Mouse (Mus musculus) C2C12 (cell line): Measurements from ENCODE around the gene Tlcd1. TPM values are rescaled to one million over a fixed set of nuclear protein-coding genes. Genes with fewer than 3 reads are reported as not detected.

Experiments
- H3K27me3 ChIP-seq: one replicate; pipeline ENCODE4 v1.6.1; 2011; ENCODE audit not compliant: control insufficient read depth, insufficient read depth, insufficient read length
- H3K36me3 ChIP-seq: one replicate; pipeline ENCODE4 v1.6.1; 2011; ENCODE audit not compliant: control insufficient read depth, insufficient read depth
- H3K4me3 ChIP-seq: one replicate; pipeline ENCODE4 v1.5.1; 2011; ENCODE audit warnings: mild to moderate bottlenecking, control low read depth; ENCODE audit not compliant: poor library complexity, insufficient read depth, severe bottlenecking
- H3K79me2 ChIP-seq: one replicate; pipeline ENCODE4 v1.6.1; 2011; ENCODE audit not compliant: control insufficient read depth, insufficient read depth
- H3K79me3 ChIP-seq: one replicate; pipeline ENCODE4 v1.6.1; 2011; ENCODE audit warnings: low read depth, control low read depth
- H3ac ChIP-seq: one replicate; pipeline ENCODE3; 2011; ENCODE audit warnings: low read depth; ENCODE audit not compliant: control insufficient read depth, insufficient read length
- CEBPB ChIP-seq: IDR thresholded peaks from one replicate; pipeline ENCODE4 v1.6.1; 2011; ENCODE audit warnings: low read depth, mild to moderate bottlenecking, control low read depth, moderate library complexity
- CTCF ChIP-seq: IDR thresholded peaks from one replicate; pipeline ENCODE4 v1.5.1; 2011; ENCODE audit not compliant: control insufficient read depth, insufficient read depth, insufficient read length
- FOSL1 ChIP-seq: IDR thresholded peaks from one replicate; pipeline ENCODE4 v1.8.0; 2011; ENCODE audit warnings: mild to moderate bottlenecking, low read length; ENCODE audit not compliant: poor library complexity, insufficient read depth, severe bottlenecking
- MAX ChIP-seq: IDR thresholded peaks from one replicate; pipeline ENCODE4 v1.6.1; 2011; ENCODE audit warnings: mild to moderate bottlenecking, control low read depth
- MYOD1 ChIP-seq: IDR thresholded peaks from one replicate; pipeline ENCODE4 v1.6.1; 2011; ENCODE audit warnings: low read depth; ENCODE audit not compliant: control insufficient read depth, insufficient read length
- MYOG ChIP-seq: IDR thresholded peaks from one replicate; pipeline ENCODE4 v1.6.1; 2011; ENCODE audit not compliant: control insufficient read depth, insufficient read length; ENCODE audit errors: extremely low read depth
- USF1 ChIP-seq: IDR thresholded peaks from one replicate; pipeline ENCODE4 v1.6.1; 2011; ENCODE audit warnings: low read depth, mild to moderate bottlenecking, control low read depth, moderate library complexity
- polyA plus RNA-seq: library from polyadenylated mRNA; unstranded; fragments of >200 nt; fragmentation: generic; extraction: Trizol; gene quantifications from one replicate; pipeline ENCODE4 v1.2.1, GENCODE M21; 2012; ENCODE audit warnings: missing spikeins

The Tlcd1 gene
- polyA plus RNA-seq, 1 experiment: 15.9 TPM

DNA sequence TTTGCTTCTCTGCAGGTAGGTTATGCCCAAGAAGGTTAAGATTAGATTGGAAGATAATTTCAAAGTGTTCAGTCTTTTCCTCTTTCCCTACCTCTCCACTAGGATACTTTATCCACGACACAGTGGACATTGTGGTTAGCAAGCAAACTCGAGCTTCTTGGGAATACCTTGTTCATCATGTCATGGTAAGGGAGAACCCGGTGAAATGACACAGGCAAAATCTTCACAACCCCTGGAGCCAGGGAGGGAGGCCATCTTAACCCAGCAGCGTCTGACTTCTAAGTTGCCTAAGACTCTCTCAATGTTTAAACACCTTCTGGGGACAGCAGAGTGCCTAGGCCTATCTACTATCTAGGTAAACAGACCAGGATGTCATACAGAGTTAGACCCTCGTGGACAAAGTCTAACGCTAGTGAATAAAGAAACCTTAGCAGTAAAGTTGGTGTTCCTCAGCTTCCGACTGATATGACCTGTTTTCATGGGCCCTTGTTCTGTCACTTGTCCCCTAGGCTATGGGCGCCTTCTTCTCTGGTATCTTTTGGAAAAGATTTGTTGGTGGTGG is 3.0 kb downstream of the Tlcd1 start:
- peaks cover 41% of the 10 kb centered on the region for H3K36me3 ChIP-seq
- H3ac ChIP-seq: peak overlapping the region; percentile 56
- TF ChIP-seq USF1: no peak
- TF ChIP-seq MYOD1: no peak
- TF ChIP-seq MAX: no peak
- no peak for TF ChIP-seq CEBPB
- peaks cover 25% of the 10 kb centered on the region for H3K79me3 ChIP-seq
- H3K79me2 ChIP-seq: peaks cover 46% of the 10 kb centered on the region
- H3K4me3 ChIP-seq: peak overlapping the region; percentile 44
- no peaks in the 10 kb centered on the region for H3K27me3 ChIP-seq

DNA sequence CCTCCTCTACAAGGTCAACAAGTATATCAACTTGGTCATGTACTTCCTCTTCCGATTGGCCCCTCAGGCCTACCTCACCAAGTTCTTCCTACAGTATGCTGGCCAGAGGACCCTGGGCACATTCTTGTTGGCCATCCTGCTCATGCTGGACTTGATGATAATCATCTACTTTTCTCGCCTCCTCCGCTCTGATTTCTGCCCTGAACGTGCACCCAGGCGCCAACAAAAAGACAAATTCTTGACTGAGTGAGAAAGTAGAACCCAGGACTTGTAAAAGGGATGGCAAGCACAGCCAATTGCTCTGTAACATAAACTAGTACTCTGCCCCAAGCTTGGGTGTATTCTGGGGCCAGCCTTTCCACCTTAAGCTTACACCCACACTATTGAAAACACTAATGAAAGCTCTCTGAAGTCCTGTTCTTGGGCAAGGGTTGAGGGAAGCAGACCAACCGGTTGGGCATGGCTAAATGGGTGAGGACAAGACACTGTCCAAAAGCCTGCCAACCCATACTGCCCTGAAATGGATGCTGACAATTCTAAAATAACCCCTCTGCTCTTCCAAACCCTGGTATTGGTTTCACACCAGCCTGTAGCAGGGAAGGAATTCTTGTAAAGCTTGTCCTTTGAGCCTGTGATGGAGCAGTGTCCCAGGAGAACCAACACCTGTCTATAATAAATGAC is 3.7 kb downstream of the Tlcd1 start:
- H3K4me3 ChIP-seq: no peak overlapping the region
- H3K79me2 ChIP-seq: peaks cover 47% of the 10 kb centered on the region
- peak overlapping the region; percentile 13 for H3ac ChIP-seq
- TF ChIP-seq CEBPB: no peak
- TF ChIP-seq MYOG: no peak
- no peak for TF ChIP-seq CTCF
- TF ChIP-seq MAX: no peak
- TF ChIP-seq FOSL1: no peak
- TF ChIP-seq USF1: no peak
- TF ChIP-seq MYOD1: no peak
- H3K79me3 ChIP-seq: peaks cover 25% of the 10 kb centered on the region
- no peaks in the 10 kb centered on the region for H3K27me3 ChIP-seq
- peaks cover 41% of the 10 kb centered on the region for H3K36me3 ChIP-seq

DNA sequence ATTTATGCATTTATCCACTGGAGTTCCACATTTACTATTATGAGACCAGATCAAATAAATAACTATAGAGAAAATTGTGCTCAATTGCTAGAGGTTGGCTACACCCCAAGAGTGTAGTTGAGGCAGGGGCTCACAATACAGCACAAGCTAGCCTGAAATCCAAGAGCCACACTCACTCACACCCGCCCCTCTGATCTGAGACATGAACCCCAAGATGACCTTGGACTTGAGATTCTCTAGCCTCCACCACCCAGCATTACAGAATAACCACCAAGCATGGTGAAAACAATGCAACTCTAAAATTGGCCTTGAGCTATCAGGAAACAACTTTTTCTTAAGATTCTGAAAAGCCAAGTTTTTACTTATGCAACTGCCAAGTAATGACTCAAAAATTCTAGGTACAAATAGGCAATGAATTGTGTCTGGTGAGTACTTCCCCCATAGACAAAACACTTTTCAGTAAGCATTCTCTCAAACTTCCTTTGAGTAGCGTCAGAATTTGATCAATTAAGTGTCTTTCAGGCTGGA is 5.4 kb downstream of the Tlcd1 start:
- Histone ChIP-seq H3K27me3 (no peaks in the 10 kb centered on the region), H3K4me3 (peak overlapping the region; percentile 96), H3ac (peak overlapping the region; percentile 70), H3K36me3 (peaks cover 41% of the 10 kb centered on the region), H3K79me2 (peaks cover 47% of the 10 kb centered on the region), H3K79me3 (peaks cover 25% of the 10 kb centered on the region)
- TF ChIP-seq CTCF (no peak), MAX (no peak), MYOG (no peak), FOSL1 (no peak), CEBPB (no peak), USF1 (no peak), MYOD1 (no peak)

DNA sequence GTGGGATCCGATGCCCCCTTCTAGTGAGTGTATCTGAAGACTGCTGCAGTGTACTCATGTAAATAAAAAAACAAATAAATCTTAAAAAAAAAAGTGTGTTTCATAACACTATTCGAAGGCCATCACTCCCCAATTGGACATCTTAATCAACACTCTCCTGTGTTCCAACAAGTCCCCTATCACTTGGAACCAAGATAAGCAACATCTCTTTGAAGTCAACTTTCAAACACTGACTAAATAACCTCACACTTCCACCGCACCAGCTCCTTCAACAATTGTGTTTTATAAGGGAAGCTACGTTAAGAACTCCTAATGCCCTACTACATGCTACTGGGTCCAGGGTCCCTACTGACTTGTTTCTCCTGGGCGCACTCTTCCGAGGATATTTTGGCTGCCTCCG is 5.9 kb downstream of the Tlcd1 start:
- Histone ChIP-seq H3K79me3 (peaks cover 25% of the 10 kb centered on the region), H3K36me3 (peaks cover 41% of the 10 kb centered on the region), H3K27me3 (no peaks in the 10 kb centered on the region), H3K4me3 (peak overlapping the region; percentile 96), H3ac (peak overlapping the region; percentile 55), H3K79me2 (peaks cover 50% of the 10 kb centered on the region)
- TF ChIP-seq MYOG (no peak), MYOD1 (no peak), CEBPB (no peak), MAX (no peak), USF1 (no peak)

DNA sequence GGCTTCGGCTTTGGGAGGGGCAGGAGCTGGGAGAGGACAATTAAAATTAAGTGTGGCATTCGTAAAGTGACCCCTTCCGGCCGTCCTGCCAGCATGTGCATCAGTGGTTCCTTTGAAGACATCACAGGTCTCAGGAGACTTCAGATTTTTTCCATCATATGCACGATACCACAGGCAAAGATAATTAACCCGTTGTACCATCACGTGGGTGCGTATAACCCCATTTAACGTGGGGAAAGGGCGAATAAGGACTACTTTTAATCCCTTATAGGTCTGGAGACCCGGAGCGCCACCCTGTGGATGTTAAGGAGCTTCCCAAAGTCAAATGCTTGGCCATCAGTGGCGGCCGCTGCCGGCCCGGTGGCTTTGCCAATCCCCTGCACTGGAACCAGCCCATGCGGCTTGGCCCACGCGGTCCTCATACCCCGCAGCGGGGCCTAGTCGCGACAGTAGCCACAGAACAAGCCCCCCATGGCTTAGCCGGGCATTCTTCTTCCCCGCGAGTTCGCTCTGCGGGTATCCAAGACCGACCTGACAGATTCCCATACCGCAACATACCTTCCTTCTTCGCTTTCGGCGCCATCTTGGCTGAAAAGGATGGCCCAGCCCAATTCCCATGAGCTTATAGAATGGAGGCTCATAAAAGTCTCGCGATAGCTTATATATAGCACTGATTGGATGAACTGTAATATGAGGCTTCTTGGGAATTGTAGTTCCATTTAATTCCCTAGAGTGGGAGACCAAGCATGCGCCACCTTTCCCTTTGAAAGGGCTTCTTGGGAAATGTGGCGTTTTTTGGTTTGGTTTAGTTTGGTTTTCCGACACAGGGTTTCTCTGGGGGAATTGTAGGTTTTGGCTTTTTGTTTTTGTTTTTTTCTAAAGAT is 6.7 kb downstream of the Tlcd1 start, which contains the start of gene Rpl23a:
Gene Rpl23a (minus strand): TSS at position 624 of the 884 bp plus-strand sequence.
- Histone ChIP-seq H3K79me2 (peaks cover 58% of the 10 kb centered on the region), H3K36me3 (peaks cover 41% of the 10 kb centered on the region), H3ac (peak within 1 kb of the TSS; percentile 87), H3K79me3 (peaks cover 25% of the 10 kb centered on the region), H3K4me3 (peak within 1 kb of the TSS; percentile 96), H3K27me3 (no peaks in the 10 kb centered on the region)
- TF ChIP-seq MAX (peak; percentile 68), MYOD1 (no peak), USF1 (peak; percentile 83)
